Mouse (Mus musculus): Measurements from ENCODE around the gene Slc6a11. TPM values are rescaled to one million over a fixed set of nuclear protein-coding genes. Genes with fewer than 3 reads are reported as not detected.
A peak's percentile ranks its signal among the peaks of the same experiment; 100 is the strongest.

Slc6a11 gene
- polyA plus RNA-seq, 1 experiment from 2014 or later, result 0.47 TPM

- Histone ChIP-seq H3K27me3 (ENCODE audit: insufficient read depth, poor library complexity, severe bottlenecking) (peaks cover 56% of the 10 kb centered on the region), H3K4me1 (replicated peaks) (0 out of 2 replicates have a peak, but pooled peaks cover 18% of the 10 kb centered on the region), H3K9me3 (no peaks in the 10 kb centered on the region), H3K36me3 (no peaks in the 10 kb centered on the region), H3K4me3 (no peak overlapping the region), H3K27ac (no peak overlapping the region)
- 61% methylated on average over 8 of the region's 8 CpGs for WGBS
- DNase-seq (ENCODE audit: low spot score), result no peak
Observed at GRCm38 (mm10) chr6:114275800-114276199, 144.8 kb downstream of the Slc6a11 start.

- Histone ChIP-seq H3K36me3 (no peaks in the 10 kb centered on the region), H3K27ac (peak within 1 kb of the TSS; percentile 77), H3K4me3 (peak within 1 kb of the TSS; percentile 53), H3K27me3 (ENCODE audit: insufficient read depth, poor library complexity, severe bottlenecking) (peaks cover 92% of the 10 kb centered on the region), H3K9me3 (no peaks in the 10 kb centered on the region), H3K4me1 (replicated peaks) (peaks cover 30% of the 10 kb centered on the region)
- WGBS, result 2% methylated on average over 51 of the region's 51 CpGs
- DNase-seq (ENCODE audit: low spot score), result peak; percentile 77
Observed at GRCm38 (mm10) chr6:114282469-114283277, 151.6 kb downstream of the Slc6a11 start, which contains the start of gene Slc6a1. Gene Slc6a1 (plus strand): TSS chr6:114282635.

- H3K27ac ChIP-seq, result peak overlapping the region; percentile 77
- WGBS, result 10% methylated on average over 8 of the region's 8 CpGs
- peak overlapping the region; percentile 53 for H3K4me3 ChIP-seq
- H3K36me3 ChIP-seq, result no peaks in the 10 kb centered on the region
- DNase-seq (ENCODE audit: low spot score), result peak; percentile 19
- H3K27me3 ChIP-seq (ENCODE audit: insufficient read depth, poor library complexity, severe bottlenecking), result peaks cover 95% of the 10 kb centered on the region
- H3K4me1 ChIP-seq (replicated peaks), result peaks cover 30% of the 10 kb centered on the region
- H3K9me3 ChIP-seq, result no peaks in the 10 kb centered on the region
Observed at GRCm38 (mm10) chr6:114283278-114283770, 152.3 kb downstream of the Slc6a11 start.

- Histone ChIP-seq H3K27me3 (ENCODE audit: insufficient read depth, poor library complexity, severe bottlenecking) (peaks cover 89% of the 10 kb centered on the region), H3K4me3 (peak overlapping the region; percentile 53), H3K4me1 (replicated peaks) (peaks cover 36% of the 10 kb centered on the region), H3K27ac (peak overlapping the region; percentile 77), H3K36me3 (no peaks in the 10 kb centered on the region), H3K9me3 (no peaks in the 10 kb centered on the region)
- DNase-seq (ENCODE audit: low spot score), result peak; percentile 36
- 47% methylated on average over 10 of the region's 10 CpGs for WGBS
Observed at GRCm38 (mm10) chr6:114283927-114284703, 153.1 kb downstream of the Slc6a11 start.

GRCm38 (mm10) chr6:114285424-114285823, 154.4 kb downstream of the Slc6a11 start:
- WGBS, result 38% methylated on average over 4 of the region's 4 CpGs
- Histone ChIP-seq H3K27me3 (ENCODE audit: insufficient read depth, poor library complexity, severe bottlenecking) (peaks cover 77% of the 10 kb centered on the region), H3K27ac (no peak overlapping the region), H3K4me1 (replicated peaks) (peaks cover 49% of the 10 kb centered on the region), H3K36me3 (no peaks in the 10 kb centered on the region), H3K4me3 (no peak overlapping the region), H3K9me3 (no peaks in the 10 kb centered on the region)
- DNase-seq (ENCODE audit: low spot score), result no peak

GRCm38 (mm10) chr6:114289106-114289505, 158.1 kb downstream of the Slc6a11 start:
- WGBS, result 31% methylated on average over 7 of the region's 7 CpGs
- Histone ChIP-seq H3K4me1 (replicated peaks) (peaks cover 57% of the 10 kb centered on the region), H3K27ac (peak overlapping the region; percentile 72), H3K9me3 (no peaks in the 10 kb centered on the region), H3K4me3 (no peak overlapping the region), H3K36me3 (no peaks in the 10 kb centered on the region), H3K27me3 (ENCODE audit: insufficient read depth, poor library complexity, severe bottlenecking) (peaks cover 42% of the 10 kb centered on the region)
- DNase-seq (ENCODE audit: low spot score), result peak; percentile 25

- Histone ChIP-seq H3K9me3 (no peaks in the 10 kb centered on the region), H3K4me3 (no peak overlapping the region), H3K36me3 (no peaks in the 10 kb centered on the region), H3K27ac (peak overlapping the region; percentile 85), H3K27me3 (ENCODE audit: insufficient read depth, poor library complexity, severe bottlenecking) (peaks cover 42% of the 10 kb centered on the region), H3K4me1 (replicated peaks) (peaks cover 55% of the 10 kb centered on the region)
- peak; percentile 82 for DNase-seq (ENCODE audit: low spot score)
- WGBS, result 30% methylated on average over 8 of the region's 8 CpGs
Observed at GRCm38 (mm10) chr6:114290184-114290583, 159.1 kb downstream of the Slc6a11 start.

GRCm38 (mm10) chr6:114290929-114291328, 159.9 kb downstream of the Slc6a11 start:
- Histone ChIP-seq H3K4me1 (replicated peaks) (peaks cover 53% of the 10 kb centered on the region), H3K36me3 (no peaks in the 10 kb centered on the region), H3K9me3 (no peaks in the 10 kb centered on the region), H3K27me3 (ENCODE audit: insufficient read depth, poor library complexity, severe bottlenecking) (peaks cover 37% of the 10 kb centered on the region), H3K4me3 (no peak overlapping the region), H3K27ac (peak overlapping the region; percentile 85)
- 63% methylated on average over 4 of the region's 4 CpGs for WGBS
- no peak for DNase-seq (ENCODE audit: low spot score)

- H3K9me3 ChIP-seq, result no peaks in the 10 kb centered on the region
- 64% methylated on average over 5 of the region's 5 CpGs for WGBS
- H3K4me1 ChIP-seq (replicated peaks), result peaks cover 53% of the 10 kb centered on the region
- peaks cover 32% of the 10 kb centered on the region for H3K27me3 ChIP-seq (ENCODE audit: insufficient read depth, poor library complexity, severe bottlenecking)
- DNase-seq (ENCODE audit: low spot score), result no peak
- H3K4me3 ChIP-seq, result no peak overlapping the region
- H3K27ac ChIP-seq, result peak overlapping the region; percentile 85
- H3K36me3 ChIP-seq, result no peaks in the 10 kb centered on the region
Observed at GRCm38 (mm10) chr6:114291396-114291795, 160.4 kb downstream of the Slc6a11 start.

- Histone ChIP-seq H3K27me3 (ENCODE audit: insufficient read depth, poor library complexity, severe bottlenecking) (peaks cover 14% of the 10 kb centered on the region; the same call in 1 of the 2 replicates), H3K9me3 (no peaks in the 10 kb centered on the region), H3K4me1 (replicated peaks) (peaks cover 66% of the 10 kb centered on the region), H3K36me3 (no peaks in the 10 kb centered on the region), H3K27ac (peak overlapping the region; percentile 16), H3K4me3 (no peak overlapping the region)
- 44% methylated on average over 8 of the region's 8 CpGs for WGBS
- DNase-seq (ENCODE audit: low spot score), result no peak
Observed at GRCm38 (mm10) chr6:114293511-114293910, 162.5 kb downstream of the Slc6a11 start.

GRCm38 (mm10) chr6:114295086-114295485, 164.0 kb downstream of the Slc6a11 start:
- 79% methylated on average over 4 of the region's 4 CpGs for WGBS
- no peaks in the 10 kb centered on the region for H3K36me3 ChIP-seq
- DNase-seq (ENCODE audit: low spot score), result no peak
- no peak overlapping the region for H3K4me3 ChIP-seq
- peaks cover 50% of the 10 kb centered on the region for H3K4me1 ChIP-seq (replicated peaks)
- peak overlapping the region; percentile 26; the same call in 1 of the 2 replicates for H3K27ac ChIP-seq
- H3K27me3 ChIP-seq (ENCODE audit: insufficient read depth, poor library complexity, severe bottlenecking), result peaks cover 14% of the 10 kb centered on the region; the same call in 1 of the 2 replicates
- H3K9me3 ChIP-seq, result no peaks in the 10 kb centered on the region

- 60% methylated on average over 10 of the region's 10 CpGs for WGBS
- Histone ChIP-seq H3K27me3 (ENCODE audit: insufficient read depth, poor library complexity, severe bottlenecking) (peaks cover 14% of the 10 kb centered on the region; the same call in 1 of the 2 replicates), H3K4me3 (no peak overlapping the region), H3K27ac (peak overlapping the region; percentile 75), H3K36me3 (no peaks in the 10 kb centered on the region), H3K4me1 (replicated peaks) (peaks cover 37% of the 10 kb centered on the region), H3K9me3 (no peaks in the 10 kb centered on the region)
- DNase-seq (ENCODE audit: low spot score), result no peak
Observed at GRCm38 (mm10) chr6:114297260-114298002, 166.4 kb downstream of the Slc6a11 start.

All from hindbrain, embryonic 10.5 days (tissue).